Mouse (Mus musculus) MEL (cell line): ENCODE data around the gene Pcx. TPM values are rescaled to one million over a fixed set of nuclear protein-coding genes. Genes with fewer than 3 reads are reported as not detected.

Experiments
- DNase-seq: peaks from one replicate; pipeline ENCODE4 v3.0.0; 2011; ENCODE audit warnings: low read depth, low spot score
- H3K27ac ChIP-seq: 2 replicates; pipeline ENCODE4 v1.5.1; 2012; ENCODE audit warnings: low read depth, mild to moderate bottlenecking, control low read depth, low read length, moderate library complexity; ENCODE audit not compliant: control insufficient read depth
- H3K27me3 ChIP-seq, 2 experiments: fragments of 150-350 bp in 1 of 2; sonication (generic) in 1 of 2; 2 replicates each; pipeline ENCODE4 v1.6.1; 2012; ENCODE audit warnings: low read length in 2 of 2, mild to moderate bottlenecking in 2 of 2, improper control_type of control experiment in 1 of 2, moderate library complexity in 1 of 2; ENCODE audit not compliant: insufficient read depth in 2 of 2, control insufficient read depth in 1 of 2
- H3K36me3 ChIP-seq, 2 experiments: 2 replicates each; pipeline ENCODE4 v1.6.1; 2012 to 2014; ENCODE audit warnings: low read length in 2 of 2, improper control_type of control experiment in 1 of 2, inconsistent platforms in 1 of 2, mild to moderate bottlenecking in 1 of 2; ENCODE audit not compliant: insufficient read depth in 2 of 2, control insufficient read depth in 1 of 2
- H3K4me1 ChIP-seq, 2 experiments: fragments of 150-350 bp in 1 of 2; sonication (generic) in 1 of 2; 2 replicates each; pipeline ENCODE4 v1.6.1; 2012; ENCODE audit warnings: low read length in 2 of 2, improper control_type of control experiment in 1 of 2, mild to moderate bottlenecking in 1 of 2; ENCODE audit not compliant: insufficient read depth in 2 of 2, control insufficient read depth in 1 of 2
- H3K4me3 ChIP-seq, 2 experiments: fragments of 150-350 bp in 1 of 2; sonication (generic) in 1 of 2; 2 replicates each; pipeline ENCODE4 v1.5.1; 2012; ENCODE audit warnings: low read depth in 2 of 2, low read length in 2 of 2, mild to moderate bottlenecking in 2 of 2, moderate library complexity in 2 of 2, control low read depth in 1 of 2, improper control_type of control experiment in 1 of 2; ENCODE audit not compliant: control insufficient read depth in 1 of 2, insufficient read depth in 1 of 2
- H3K79me2 ChIP-seq: 2 replicates; pipeline ENCODE4 v1.6.1; 2012; ENCODE audit warnings: mild to moderate bottlenecking, low read length, moderate library complexity; ENCODE audit not compliant: control insufficient read depth, poor library complexity, insufficient read depth
- H3K9ac ChIP-seq: 2 replicates; pipeline ENCODE4 v1.6.1; 2012; ENCODE audit warnings: low read depth, mild to moderate bottlenecking, control low read depth, low read length, moderate library complexity; ENCODE audit not compliant: control insufficient read depth, poor library complexity, severe bottlenecking
- H3K9me3 ChIP-seq: fragments of 150-350 bp; sonication (generic); replicated peaks from 2 replicates; pipeline ENCODE4 v1.6.1; 2012; ENCODE audit warnings: mild to moderate bottlenecking, low read length, improper control_type of control experiment, moderate library complexity; ENCODE audit not compliant: insufficient read depth
- BHLHE40 ChIP-seq: IDR thresholded peaks from 2 replicates; pipeline ENCODE4 v1.6.1; 2012; ENCODE audit warnings: low read depth, mild to moderate bottlenecking, inconsistent platforms, low read length, improper control_type of control experiment, borderline replicate concordance
- EP300 ChIP-seq, 2 experiments: IDR thresholded peaks; 2 replicates each; pipeline ENCODE4 v1.6.1; 2011; ENCODE audit warnings: improper control_type of control experiment in 2 of 2, low read length in 2 of 2, low read depth in 1 of 2, mild to moderate bottlenecking in 1 of 2
- GABPA ChIP-seq: IDR thresholded peaks from 2 replicates; pipeline ENCODE4 v1.6.1; 2012; ENCODE audit warnings: low read depth, mild to moderate bottlenecking, inconsistent platforms, low read length, improper control_type of control experiment, moderate library complexity
- JUND ChIP-seq: IDR thresholded peaks from 2 replicates; pipeline ENCODE4 v1.6.1; 2011; ENCODE audit warnings: low read depth, mild to moderate bottlenecking, improper control_type of control experiment, low read length
- MAFK ChIP-seq: IDR thresholded peaks from 2 replicates; pipeline ENCODE4 v1.6.1; 2011; ENCODE audit warnings: low read depth, mild to moderate bottlenecking, low read length, improper control_type of control experiment, borderline replicate concordance
- MEF2A ChIP-seq: IDR thresholded peaks from 2 replicates; pipeline ENCODE4 v1.6.1; 2014; ENCODE audit warnings: low read depth, mild to moderate bottlenecking, inconsistent platforms, low read length, improper control_type of control experiment; ENCODE audit not compliant: poor library complexity, insufficient replicate concordance, severe bottlenecking; ENCODE audit errors: extremely low read depth
- MYB ChIP-seq: IDR thresholded peaks from 2 replicates; pipeline ENCODE4 v1.6.1; 2011; ENCODE audit warnings: mild to moderate bottlenecking, low read depth, low read length, improper control_type of control experiment
- POLR2AphosphoS2 ChIP-seq: IDR thresholded peaks from 2 replicates; pipeline ENCODE4 v1.6.1; 2011; ENCODE audit warnings: low read length, improper control_type of control experiment
- RCOR1 ChIP-seq: IDR thresholded peaks from 2 replicates; pipeline ENCODE4 v1.6.1; 2012; ENCODE audit warnings: low read depth, mild to moderate bottlenecking, inconsistent platforms, low read length, improper control_type of control experiment
- SIN3A ChIP-seq: IDR thresholded peaks from 2 replicates; pipeline ENCODE4 v1.6.1; 2012; ENCODE audit warnings: low read length, improper control_type of control experiment, inconsistent platforms
- UBTF ChIP-seq: IDR thresholded peaks from 2 replicates; pipeline ENCODE4 v1.6.1; 2012; ENCODE audit warnings: low read depth, mild to moderate bottlenecking, inconsistent platforms, low read length, improper control_type of control experiment, moderate library complexity, borderline replicate concordance; ENCODE audit not compliant: insufficient read depth
- ZC3H11A ChIP-seq: IDR thresholded peaks from 2 replicates; pipeline ENCODE4 v1.6.1; 2012; ENCODE audit warnings: low read depth, mild to moderate bottlenecking, inconsistent platforms, low read length, improper control_type of control experiment
- ZKSCAN1 ChIP-seq: IDR thresholded peaks from 2 replicates; pipeline ENCODE4 v1.6.1; 2012; ENCODE audit warnings: low read depth, mild to moderate bottlenecking, inconsistent platforms, low read length, improper control_type of control experiment, moderate library complexity
- ZMIZ1 ChIP-seq: IDR thresholded peaks from 2 replicates; pipeline ENCODE4 v1.6.1; 2012; ENCODE audit warnings: low read depth, mild to moderate bottlenecking, inconsistent platforms, low read length, improper control_type of control experiment, moderate library complexity
- polyA plus RNA-seq, 2 experiments: library from polyadenylated mRNA; stranded (reverse) in 1 of 2; unstranded in 1 of 2; fragments of >175 nt in 1 of 2; fragments of >200 nt in 1 of 2; gene quantifications; 2 replicates each; pipeline versions ENCODE4 v1.2.1 to v1.2.4; 2012; ENCODE audit warnings: low replicate concordance in 2 of 2, low read depth in 1 of 2; ENCODE audit not compliant: insufficient read length in 2 of 2, insufficient read depth in 1 of 2, missing spikeins in 1 of 2
- total RNA-seq: library from RNA; depleted of rRNA; stranded (reverse); fragments of 300-350 nt; gene quantifications from 2 replicates; pipeline ENCODE4 v1.2.3, GENCODE M21; 2012

Pcx gene
- total and polyA plus RNA-seq, 3 experiments: 7.2 to 7.9 TPM; not detected in 1

DNA sequence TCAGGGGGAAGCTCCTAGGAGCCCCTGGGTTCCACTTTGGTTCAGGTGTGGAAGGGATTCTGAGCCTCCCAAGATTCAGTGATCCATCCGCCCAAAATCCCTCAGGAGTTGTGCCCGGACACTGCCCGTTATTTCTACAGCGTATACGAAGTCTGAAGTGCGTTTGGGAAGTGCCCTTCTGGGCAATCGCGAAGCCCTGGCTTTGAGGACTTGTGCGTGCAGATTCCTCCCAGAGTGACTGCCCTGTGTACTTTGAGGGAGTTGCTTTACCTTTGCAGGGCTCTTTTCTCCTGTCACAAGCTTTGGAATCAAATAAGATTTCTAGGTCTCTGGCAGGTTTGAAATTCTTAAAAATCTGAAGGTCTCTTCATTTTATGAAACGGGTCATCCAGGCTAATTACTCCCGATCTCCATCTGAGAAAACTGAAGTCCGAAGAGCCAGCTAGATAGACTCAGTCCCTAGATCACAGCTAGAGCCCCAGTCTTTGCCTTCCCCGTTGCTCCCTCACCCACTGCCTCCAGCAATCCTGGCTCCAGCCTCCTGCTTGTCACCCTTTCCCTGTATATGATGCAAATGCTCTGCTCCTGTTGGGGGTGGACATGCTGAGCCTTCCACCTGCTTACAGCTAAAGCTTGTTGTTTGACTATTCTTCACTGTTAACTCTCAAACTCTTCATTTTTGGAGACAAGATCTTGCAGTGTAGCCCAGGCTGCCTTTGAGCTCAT lies 1.0 kb downstream of the Pcx start:
- no peak for DNase-seq
- Histone ChIP-seq H3K9ac (no peak overlapping the region), H3K36me3 (0 out of 4 replicates have a peak, but pooled peaks cover 0 to 2% of the 10 kb centered on the region in 2 experiments), H3K27me3 (no peaks in the 10 kb centered on the region; a peak in 1 of 4 replicates), H3K9me3 (no peaks in the 10 kb centered on the region), H3K27ac (no peak overlapping the region), H3K79me2 (no peaks in the 10 kb centered on the region), H3K4me3 (peak overlapping the region; percentile 60 to 75), H3K4me1 (peaks cover 0 to 3% of the 10 kb centered on the region in 2 experiments; a peak in 2 of 4 replicates)
- TF ChIP-seq MAFK: no peak
- TF ChIP-seq GABPA: no peak

DNA sequence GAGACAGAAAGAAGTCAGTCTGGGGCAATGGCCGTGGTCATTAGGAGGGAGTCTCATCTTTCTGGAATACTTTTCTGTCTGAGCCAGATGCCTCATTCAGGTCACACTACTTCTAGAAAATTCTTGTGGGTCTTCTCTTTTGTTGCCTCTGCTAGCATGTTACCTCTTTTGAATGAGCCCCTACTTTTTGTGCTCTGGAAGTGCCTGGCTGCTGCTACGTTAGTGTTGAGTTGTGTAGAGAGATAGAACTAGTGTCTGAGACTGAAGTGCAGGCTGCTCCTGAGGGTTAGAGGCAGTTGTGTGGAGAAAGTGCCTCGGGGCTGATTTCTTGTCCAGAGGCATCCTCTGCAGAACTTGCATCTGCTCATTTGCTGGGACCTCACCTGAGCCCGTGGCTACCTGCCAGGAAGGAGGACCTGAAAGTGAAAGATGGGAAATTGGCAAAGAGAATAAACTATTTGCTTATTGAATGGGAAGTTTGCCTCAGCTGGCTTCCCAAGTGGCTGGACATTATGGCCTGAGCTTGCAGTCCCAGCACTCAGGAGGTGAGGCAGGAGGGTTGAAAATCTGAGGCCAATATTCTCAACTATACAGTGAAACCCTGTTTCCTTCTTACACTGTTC lies 3.1 kb downstream of the Pcx start:
- Histone ChIP-seq H3K27ac (no peak overlapping the region), H3K9ac (no peak overlapping the region), H3K9me3 (no peaks in the 10 kb centered on the region), H3K4me3 (no peak overlapping the region), H3K4me1 (peaks cover 0 to 3% of the 10 kb centered on the region in 2 experiments; a peak in 2 of 4 replicates), H3K79me2 (no peaks in the 10 kb centered on the region), H3K27me3 (no peaks in the 10 kb centered on the region; a peak in 1 of 4 replicates), H3K36me3 (no peaks in the 10 kb centered on the region)
- no peak for DNase-seq
- TF ChIP-seq BHLHE40 (no peak), ZC3H11A (no peak), UBTF (no peak), RCOR1 (no peak), MEF2A (no peak), JUND (no peak), ZMIZ1 (no peak), POLR2AphosphoS2 (no peak), GABPA (no peak), MYB (no peak), SIN3A (no peak)

DNA sequence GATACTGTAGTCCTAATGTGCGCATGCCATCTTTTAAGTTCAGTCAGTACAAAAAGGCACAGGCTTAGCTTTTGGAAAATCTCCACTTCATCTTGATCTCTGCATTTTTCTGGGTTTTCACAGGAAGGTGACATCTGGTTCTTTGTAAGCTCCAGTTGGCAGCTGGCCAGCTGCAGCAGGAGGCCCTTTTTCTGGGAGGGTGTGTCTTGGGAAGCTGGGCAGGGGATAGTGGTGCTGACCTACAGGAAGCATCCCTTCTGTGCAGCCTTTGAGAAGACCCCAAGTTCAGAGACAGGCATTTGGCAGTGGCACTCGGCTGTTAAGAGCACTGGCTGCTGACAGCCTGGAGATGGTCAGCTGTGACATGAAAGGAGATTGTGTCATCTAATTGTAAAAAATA lies 5.5 kb downstream of the Pcx start:
- Histone ChIP-seq H3K4me1 (no peaks in the 10 kb centered on the region), H3K9ac (no peak overlapping the region)

More for the DNA sequence above, 5.5 kb downstream of the Pcx start:
- DNase-seq: no peak
- Histone ChIP-seq H3K79me2 (no peaks in the 10 kb centered on the region), H3K9me3 (no peaks in the 10 kb centered on the region)
- TF ChIP-seq EP300 (IDR thresholded peaks at IDR 0.05; ENCODE audit: low read depth in 1 of 2, low read length in 2 of 2) (no peak), ZKSCAN1 (0 out of 2 replicates have a peak, but pooled peaks have one; percentile 32)
- TF ChIP-seq, all 39 proteins: peak for 1
- Histone ChIP-seq H3K27ac (no peak overlapping the region), H3K27me3 (no peaks in the 10 kb centered on the region; a peak in 1 of 4 replicates), H3K36me3 (no peaks in the 10 kb centered on the region), H3K4me3 (no peak overlapping the region)
